Mouse (Mus musculus): Measurements from ENCODE around the gene Cd200. TPM values are rescaled to one million over a fixed set of nuclear protein-coding genes. Genes with fewer than 3 reads are reported as not detected.
"Not testable (repeated sequence)": the region's sequence is repeated elsewhere in the genome, so short reads cannot be mapped to it uniquely, and the experiment has no call there.

Gene Cd200
- total RNA-seq, 2 experiments from 2014 or later: not detected

DNA sequence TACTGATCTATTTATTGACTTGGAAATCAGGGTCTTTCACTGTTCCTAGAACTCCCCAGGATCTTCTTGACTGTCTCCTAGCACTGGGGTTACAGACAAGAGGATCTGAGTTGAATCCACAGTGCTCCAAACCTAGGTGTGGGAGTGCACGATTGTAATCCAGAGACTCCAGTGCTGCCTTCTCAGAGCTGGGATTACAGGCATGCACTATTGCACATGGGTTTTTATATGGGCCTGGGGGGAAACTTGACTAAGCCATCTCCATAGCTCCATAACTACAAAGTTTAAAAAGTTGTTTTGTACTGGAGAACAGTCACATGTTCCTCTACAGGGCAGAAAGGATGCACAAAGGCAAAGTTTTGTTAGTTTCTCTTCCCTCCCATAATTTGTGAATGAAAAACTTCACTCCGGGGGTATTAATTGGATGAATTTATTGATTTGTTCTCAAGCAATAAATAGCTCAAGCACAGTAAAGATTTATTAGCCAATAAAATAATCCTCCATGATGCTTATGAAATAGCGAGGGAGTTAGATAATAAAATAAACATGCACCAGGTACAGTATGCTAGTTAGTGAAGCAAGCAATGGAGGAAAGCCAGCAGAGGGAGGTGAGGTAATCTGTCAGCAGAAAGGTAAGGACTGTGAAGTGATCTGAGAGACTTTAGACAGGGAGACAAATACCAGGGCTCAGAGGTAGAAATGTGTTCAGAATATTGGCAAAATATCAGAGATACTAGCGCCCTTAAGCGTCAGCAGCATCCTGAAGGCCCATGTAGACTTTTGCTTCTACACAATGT lies 30.5 kb downstream of the Cd200 start:
- no peak for ATAC-seq (replicated peaks; ENCODE audit: poor library complexity, severe bottlenecking)

DNA sequence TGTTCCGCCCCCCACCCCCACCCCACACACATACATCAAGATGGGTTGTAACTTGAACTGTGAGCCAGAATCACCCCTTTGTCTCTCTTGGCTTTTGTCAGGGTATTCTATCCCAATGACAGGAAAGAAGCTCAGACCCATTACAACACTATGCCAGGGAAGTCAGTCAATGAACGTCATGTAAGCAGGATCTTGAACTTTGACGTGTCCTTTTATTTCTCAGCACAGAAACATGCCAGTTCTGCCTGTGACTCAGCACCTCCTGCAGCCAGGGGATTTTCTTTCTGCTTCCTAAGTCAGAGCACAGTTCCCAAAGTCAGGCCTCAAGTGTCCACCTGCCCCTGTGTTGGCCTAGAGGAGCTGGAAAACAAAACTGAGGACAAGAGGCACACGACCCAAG lies 31.5 kb downstream of the Cd200 start:
- ATAC-seq (replicated peaks; ENCODE audit: poor library complexity, severe bottlenecking): no peak

DNA sequence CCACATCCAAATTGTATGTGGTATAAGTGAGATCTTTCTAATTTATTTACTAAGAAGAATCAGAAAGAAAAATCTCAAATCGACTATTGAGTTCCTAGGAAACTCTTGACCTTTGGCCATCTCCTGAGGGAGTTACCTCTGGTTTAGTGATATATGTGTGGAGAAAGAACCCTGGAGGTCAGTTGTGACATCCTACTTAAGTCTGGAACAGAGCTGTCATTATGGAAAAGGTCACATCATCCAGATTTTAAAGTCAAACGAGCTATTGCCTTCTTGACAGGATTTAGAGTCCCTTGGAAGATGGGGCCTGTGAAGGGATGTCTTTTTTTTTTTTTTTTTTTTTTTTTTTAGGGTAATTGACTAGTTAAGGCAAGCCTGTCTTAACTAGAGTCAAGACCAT lies 32.0 kb downstream of the Cd200 start:
- no peak for ATAC-seq (replicated peaks; ENCODE audit: poor library complexity, severe bottlenecking)

DNA sequence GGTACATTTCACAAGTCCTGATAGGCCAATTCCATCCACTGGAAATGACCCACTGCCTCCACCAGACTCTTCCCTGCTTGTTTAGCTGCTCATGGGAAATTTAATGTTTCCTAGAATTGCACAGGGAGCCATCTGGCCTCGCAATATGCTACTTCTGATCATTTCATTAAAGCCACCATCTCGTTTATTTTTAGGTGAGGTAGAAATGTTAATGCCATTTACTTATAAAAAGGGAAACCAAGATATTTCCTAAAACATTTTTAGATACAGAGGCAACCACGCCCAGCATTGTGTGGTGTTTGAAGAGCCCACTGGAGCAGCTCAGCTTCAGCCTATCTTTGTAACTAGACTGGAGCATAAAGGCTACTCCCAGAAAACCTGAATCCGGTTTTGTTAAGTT lies 32.6 kb downstream of the Cd200 start:
- ATAC-seq (replicated peaks; ENCODE audit: poor library complexity, severe bottlenecking): no peak

DNA sequence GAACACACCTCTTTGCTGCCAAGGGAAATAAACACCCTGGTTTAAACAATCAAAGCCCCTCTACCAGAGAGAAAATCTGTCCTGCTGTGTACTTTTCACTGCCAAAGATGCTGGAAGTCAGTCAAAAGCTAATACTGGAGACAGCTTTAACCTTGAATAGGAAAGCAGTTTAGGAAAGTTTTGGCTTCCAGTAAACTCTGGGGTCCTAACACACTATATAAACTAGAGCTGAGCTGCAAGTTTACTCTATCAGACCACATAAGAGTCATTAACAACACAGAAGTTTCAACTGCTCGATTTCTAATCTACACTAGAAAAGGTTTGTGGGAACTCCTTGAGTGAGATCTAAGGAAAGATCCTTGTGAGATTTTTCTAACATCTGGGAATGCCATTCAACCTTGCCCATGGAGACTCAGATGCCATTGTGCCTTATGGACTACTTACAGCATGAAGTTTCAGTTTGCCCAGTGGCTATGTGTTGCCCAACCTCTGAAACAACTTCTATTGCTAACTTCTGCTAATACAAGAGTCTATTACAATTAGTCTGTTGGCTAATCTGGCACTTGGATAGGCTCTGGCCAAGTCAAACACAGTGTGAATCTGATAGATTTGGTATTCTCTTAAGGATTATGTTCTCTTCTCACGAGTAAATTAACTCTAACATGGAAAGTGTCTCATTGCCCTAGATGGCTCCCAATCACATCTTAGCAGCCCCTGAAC lies 33.2 kb downstream of the Cd200 start:
- ATAC-seq (replicated peaks; ENCODE audit: poor library complexity, severe bottlenecking): peak; percentile 82

DNA sequence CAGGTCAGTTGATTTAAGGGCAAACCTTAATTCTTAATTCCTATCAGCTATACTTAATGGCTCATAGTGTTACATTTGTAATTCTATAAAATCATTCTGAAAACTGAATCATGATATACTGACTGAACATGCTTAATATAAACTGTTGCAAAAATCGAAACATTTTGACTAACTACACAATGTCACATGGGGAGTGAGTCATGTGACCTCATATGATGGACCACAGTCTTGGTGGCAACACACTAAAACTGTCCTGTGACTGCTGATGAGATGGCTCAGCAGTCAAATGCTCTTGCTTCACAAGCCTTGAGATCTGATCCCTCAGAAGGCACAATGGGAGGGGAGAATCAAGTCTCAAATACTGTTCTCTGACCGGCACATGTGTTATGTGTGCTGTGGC lies 34.8 kb downstream of the Cd200 start:
- no peak for ATAC-seq (replicated peaks; ENCODE audit: poor library complexity, severe bottlenecking)

DNA sequence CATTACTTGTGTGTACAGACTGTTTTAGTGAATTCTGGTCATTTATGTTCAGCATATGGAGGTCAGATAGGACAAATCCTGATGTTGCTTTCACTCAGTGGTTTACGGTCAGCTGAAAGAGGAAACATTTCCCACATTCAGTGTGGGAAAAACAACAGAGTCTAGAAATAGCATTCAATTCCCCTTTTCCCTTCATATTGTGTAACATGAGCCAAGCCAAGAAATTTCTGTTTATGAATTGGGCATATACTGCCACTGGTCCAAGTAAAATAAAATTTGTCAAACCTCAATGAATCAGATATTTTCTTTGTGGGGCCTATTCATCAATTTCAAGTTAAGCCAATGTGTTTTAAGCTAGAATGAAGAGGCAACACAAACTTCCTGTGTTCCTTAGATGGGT lies 37.8 kb downstream of the Cd200 start:
- ATAC-seq (replicated peaks; ENCODE audit: poor library complexity, severe bottlenecking): no peak

DNA sequence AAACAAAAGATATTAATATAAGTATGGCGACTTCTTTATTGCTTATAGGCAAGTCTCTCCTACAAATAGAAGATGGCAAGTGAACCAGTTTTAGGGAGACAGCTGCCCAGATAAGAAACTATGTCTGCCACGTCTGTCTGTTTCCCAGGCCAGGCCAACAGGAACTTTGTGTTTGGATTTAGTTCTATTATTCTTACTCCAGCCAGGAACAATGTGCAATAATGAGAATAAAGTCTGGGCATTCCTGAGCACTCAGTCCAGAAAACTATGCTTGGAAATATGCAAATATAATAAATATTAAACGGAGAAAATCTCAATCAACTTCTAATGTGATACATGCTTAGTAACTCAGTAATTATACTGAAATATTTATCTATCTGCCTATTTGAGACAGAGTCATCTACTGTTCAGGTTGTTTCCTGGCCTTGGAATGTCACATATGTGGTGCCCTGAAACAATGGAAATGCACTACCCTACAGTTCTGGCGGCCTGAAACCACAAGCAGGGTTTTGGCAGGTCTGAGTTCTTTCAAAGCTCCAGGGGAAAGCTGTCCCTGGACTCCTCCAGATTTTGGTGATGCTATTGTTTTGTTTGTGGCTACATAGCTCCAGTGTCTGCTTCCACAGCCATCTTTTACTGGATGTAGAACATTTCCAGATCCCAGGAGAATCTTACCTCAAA lies 39.4 kb downstream of the Cd200 start:
- no peak for ATAC-seq (replicated peaks; ENCODE audit: poor library complexity, severe bottlenecking)

DNA sequence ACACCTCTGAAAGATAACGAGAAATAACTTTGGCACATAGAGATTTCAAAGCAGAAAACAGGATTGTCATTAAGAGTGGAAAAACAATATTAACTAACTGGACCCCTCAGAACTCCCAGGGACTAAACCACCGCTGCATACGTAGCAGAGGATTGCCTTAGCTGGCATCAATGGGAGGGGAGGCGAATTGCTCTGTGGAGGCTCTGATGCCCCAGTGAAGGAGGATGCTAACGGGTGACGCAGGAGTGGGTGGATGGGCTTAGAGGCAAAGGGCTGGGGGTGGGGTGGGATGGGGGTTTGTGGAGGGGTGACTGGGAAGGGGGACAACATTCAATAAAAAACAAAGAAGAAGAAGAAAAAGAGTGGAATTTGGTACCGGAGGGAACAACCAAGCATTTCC lies 42.7 kb downstream of the Cd200 start:
- ATAC-seq (replicated peaks; ENCODE audit: poor library complexity, severe bottlenecking): no peak

DNA sequence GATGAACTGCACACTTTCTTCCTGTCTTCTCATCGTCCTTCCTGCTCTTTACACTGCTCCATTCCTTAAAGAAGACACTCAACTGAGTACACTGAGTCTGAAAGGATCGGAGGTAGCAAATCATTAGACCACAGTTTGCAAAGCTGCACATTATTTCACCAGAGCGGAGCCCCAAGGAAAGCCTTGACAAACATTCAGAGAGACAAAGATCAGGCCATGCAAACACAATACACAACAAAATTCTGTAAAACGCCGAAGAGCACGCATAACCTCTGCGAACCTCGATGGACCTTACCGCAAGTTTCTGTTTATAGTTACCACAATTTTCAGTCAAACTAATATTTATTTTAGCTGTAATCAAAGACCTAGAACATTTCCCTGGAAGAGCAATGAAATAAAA lies 43.5 kb downstream of the Cd200 start:
- no peak for ATAC-seq (replicated peaks; ENCODE audit: poor library complexity, severe bottlenecking)

DNA sequence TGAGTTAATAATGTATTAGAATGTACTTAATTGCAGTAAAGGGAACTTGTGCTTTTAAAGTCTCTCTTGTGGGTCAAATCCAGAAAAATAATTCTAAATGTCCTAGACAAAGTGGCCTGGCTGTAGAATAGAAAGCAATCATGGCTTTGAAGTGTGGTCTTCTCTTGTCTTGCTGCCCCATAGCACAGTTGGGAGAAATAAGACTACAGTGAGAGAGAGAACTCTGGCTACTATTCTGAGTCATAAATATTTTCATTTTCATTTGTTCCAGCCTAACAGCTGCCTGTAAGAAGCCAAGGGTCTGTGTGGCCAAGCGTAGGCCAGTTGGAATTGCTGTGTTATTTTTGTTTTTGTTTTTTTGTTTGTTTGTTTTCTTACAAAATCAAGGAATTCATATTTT lies 44.2 kb downstream of the Cd200 start:
- ATAC-seq (replicated peaks; ENCODE audit: poor library complexity, severe bottlenecking): no peak

DNA sequence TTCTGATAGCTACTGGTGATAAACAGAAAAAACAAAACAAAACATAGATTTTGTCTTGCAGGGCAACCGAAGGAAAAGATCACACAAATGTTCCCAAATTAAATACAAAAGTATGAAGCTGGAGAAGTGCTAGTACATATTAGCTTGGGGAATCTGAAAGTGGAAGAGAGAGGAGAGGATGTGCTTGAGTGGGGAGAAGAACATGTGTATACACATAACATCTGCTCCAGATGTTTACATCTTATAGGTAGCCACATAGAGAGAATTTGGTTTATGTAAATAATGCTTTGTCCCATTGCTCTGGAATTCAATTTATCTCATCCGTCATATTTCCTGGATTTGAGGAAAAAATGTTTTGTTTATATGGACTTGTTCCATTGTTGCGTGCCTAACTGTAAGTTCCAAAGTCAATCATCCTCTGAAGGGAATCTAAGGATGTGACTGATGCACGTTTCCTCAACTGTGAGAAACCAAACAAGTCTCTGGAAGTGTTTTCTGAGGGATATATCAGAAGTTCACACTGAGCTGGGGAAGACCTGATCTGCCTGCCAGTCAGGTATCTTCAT lies 45.3 kb downstream of the Cd200 start:
- ATAC-seq (replicated peaks; ENCODE audit: poor library complexity, severe bottlenecking): no peak

DNA sequence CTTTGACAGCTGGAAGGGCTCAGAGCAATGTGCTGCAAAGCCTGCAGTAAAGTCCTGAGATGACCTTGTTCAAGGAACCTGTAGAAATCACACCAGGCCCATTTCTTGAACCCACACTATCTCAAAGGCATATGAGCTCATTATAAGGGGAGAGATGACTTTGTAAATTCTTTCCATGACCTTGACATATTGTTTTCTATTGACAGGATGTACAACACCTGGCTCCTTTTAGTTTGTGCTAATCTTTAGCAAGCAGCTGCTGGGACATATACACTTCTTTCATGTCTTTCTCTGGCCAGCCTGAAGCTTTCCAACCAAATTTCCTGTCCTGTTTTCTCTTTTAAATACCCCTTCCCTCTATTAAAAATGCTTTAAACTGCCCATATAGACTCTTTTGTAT lies 47.4 kb downstream of the Cd200 start:
- no peak for ATAC-seq (replicated peaks; ENCODE audit: poor library complexity, severe bottlenecking)

DNA sequence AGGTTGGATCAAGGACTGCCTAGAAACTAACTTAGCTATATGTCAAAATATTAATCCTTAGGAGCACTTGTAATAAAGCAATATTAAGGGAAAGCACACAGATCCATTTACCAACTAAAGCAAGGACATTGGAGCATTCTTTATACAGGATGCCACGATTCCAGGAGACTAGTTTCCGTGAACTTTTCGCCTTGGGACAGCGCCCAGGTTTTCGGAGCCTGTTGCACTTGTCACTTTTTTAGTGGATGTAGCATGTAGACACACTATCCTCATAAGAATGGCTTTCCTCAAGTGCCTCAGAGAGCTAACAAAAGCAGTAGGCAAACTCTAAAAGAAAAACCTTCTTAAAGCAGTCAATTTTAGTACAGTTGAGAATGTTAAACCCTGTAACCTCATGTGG lies 50.4 kb downstream of the Cd200 start:
- ATAC-seq (replicated peaks; ENCODE audit: poor library complexity, severe bottlenecking): not testable (repeated sequence)

DNA sequence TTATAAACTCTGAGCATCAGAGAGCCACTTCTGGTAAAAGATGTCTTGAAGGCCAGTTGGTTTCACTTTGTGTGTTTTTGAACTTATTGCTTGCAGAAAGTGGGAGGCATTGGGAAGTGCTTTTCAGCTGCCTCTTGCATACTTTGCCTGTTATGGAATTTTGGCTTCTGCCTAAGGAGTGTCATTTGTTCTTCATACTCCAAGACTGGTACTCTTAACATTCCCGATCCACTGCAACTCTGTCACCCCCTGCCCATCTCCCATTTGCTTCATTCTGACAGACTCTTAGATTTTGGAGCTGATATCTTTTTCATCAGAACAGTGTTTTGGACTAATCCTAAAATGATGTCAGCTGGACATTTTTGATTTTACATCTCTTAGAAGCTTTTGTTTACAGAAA lies 51.7 kb downstream of the Cd200 start:
- ATAC-seq (replicated peaks; ENCODE audit: poor library complexity, severe bottlenecking): no peak

DNA sequence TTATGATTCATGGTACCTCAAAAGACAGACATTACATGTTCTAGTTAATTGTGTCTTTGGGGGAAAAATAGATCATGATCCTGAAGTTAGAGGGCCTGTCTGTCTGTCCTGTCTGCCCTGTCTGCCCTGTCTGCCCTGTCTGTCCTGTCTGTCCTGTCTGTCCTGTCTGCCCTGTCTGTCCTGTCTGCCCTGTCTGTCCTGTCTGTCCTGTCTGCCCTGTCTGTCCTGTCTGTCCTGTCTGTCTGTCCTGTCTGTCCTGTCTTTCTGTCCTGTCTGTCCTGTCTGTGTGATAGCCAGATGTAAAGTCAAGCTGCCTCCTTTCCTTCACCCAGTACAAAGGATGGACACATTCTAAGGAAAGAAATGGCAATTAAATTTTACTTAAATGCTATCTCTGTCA lies 56.0 kb downstream of the Cd200 start:
- peak; percentile 67 for ATAC-seq (replicated peaks; ENCODE audit: poor library complexity, severe bottlenecking)

DNA sequence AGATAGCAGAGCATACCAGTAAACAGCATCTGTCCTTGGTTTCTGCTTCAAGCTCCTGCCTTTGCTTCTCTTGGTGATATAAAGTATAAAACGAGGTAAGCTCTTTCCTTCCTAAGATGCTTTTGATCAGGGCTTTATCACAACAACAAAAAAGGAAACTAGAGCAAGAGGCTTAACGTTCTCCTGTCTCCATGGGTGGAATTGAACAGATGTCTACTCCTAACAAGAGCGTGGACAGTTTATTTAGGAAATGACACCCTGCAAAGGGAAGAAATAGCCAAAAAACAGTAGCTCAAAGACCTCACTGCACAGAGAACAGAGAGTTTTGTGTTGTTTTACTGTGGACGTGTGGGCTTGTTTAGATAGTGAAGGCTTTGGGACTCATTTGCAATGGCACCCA lies 58.1 kb downstream of the Cd200 start:
- ATAC-seq (replicated peaks; ENCODE audit: poor library complexity, severe bottlenecking): no peak

DNA sequence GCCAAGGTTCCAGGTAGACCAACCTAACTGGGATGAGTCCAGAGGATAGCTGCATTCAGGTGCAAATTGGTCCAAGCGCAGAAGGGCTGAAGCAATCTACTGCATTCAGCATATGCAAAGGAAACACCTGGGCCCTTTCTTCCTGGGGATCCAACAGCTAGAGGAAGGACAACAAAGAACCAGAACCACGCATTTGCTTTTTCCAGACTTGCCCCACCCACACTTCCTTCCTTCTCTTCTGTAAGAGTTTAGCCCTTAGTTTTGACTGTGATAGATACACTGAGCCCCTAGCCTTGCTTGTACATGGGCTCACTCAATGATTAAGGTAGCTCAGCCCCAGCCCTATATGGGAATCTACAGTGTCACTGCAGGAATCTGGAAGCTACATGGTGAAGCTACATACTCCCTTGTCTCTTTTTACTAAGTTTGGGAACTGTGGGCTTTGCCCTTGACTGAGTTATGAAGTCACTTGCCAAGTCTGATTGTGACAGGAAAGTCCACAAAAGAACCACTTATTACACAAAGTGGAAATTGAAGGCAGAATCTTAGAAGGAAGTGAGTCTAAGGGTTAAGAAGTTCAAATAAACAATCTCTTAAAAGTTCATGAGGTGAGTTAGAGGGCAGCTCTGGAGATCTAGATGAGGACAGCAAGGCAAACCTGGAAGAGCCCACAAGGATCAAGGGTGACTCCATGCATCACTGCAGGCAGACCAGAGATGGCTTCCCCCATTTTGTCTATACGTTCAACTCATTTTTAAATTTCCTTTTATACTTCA lies 59.1 kb downstream of the Cd200 start:
- ATAC-seq (replicated peaks; ENCODE audit: poor library complexity, severe bottlenecking): peak; percentile 35

DNA sequence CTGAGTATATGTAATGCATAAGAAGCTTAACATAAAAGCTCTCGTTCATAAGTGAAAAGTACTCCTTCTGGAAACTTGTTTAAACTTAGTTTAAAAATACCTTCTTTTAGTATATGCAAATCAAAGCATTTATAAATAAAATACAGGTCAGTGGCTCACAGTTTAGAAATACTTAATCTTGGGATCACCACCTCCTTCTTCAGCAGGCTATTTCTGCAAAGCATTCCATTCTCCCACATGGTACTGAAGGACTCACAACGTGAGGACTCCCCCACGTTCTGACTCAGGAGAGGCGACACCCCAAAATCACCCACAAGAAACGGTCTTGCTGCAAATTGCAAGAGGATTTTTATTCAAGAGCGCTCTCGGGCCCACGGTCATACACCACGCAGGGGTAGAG lies 60.6 kb downstream of the Cd200 start:
- ATAC-seq (replicated peaks; ENCODE audit: poor library complexity, severe bottlenecking): not testable (repeated sequence)

DNA sequence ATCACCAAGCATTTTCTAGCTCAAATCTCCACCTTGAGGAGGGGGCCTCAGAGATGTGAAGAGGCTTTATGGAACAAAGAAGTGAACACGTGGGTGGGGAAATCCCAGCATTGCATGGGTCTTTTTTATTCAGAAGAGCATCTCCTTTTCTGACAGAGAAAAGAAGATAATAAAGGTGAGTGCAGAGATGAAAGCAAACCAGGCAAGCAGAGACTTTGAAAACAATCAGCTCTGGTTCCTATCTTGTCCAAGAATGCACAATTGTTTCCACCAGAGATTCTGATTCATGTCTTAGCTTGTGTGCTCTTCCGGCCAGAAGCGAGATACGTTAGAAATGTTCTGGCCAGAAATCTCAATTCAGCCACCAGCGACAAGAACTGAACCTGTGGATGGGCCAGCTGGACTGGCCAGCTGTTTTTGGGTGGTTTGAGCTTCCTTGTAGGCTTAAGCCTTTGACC lies 61.9 kb downstream of the Cd200 start:
- ATAC-seq (replicated peaks; ENCODE audit: poor library complexity, severe bottlenecking): no peak
